Mouse (Mus musculus) liver, postnatal 0 days (tissue): ENCODE results near the gene Olfr576. TPM values are rescaled to one million over a fixed set of nuclear protein-coding genes. Genes with fewer than 3 reads are reported as not detected.

Experiments used
- ATAC-seq: fragments of 200-750 bp; cut with Nextera tagmentation; 2 replicates; pipeline ENCODE4 v1.8.0; 2017; ENCODE audit warnings: mild to moderate bottlenecking, moderate library complexity
- DNase-seq: peaks from one replicate; pipeline ENCODE4 v3.0.0-alpha.2; 2016
- H3K27ac ChIP-seq: fragments of 300-500 bp; sonication (generic); 2 replicates; pipeline ENCODE4 v1.5.1; 2014; ENCODE audit warnings: antibody characterized with exemption, moderate library complexity, mild to moderate bottlenecking, low read depth
- H3K27me3 ChIP-seq: fragments of 300-500 bp; sonication (generic); 2 replicates; pipeline ENCODE4 v1.6.1; 2014; ENCODE audit warnings: low read length, control low read depth, mixed read lengths; ENCODE audit not compliant: insufficient read depth
- H3K36me3 ChIP-seq: fragments of 300-500 bp; sonication (generic); replicated peaks from 2 replicates; pipeline ENCODE4 v1.6.1; 2014; ENCODE audit warnings: mild to moderate bottlenecking, control low read depth, low read length, moderate library complexity, mixed read lengths; ENCODE audit not compliant: insufficient read depth
- H3K4me1 ChIP-seq: fragments of 300-500 bp; sonication (generic); 2 replicates; pipeline ENCODE4 v1.6.1; 2014; ENCODE audit warnings: antibody characterized with exemption, mild to moderate bottlenecking, control low read depth; ENCODE audit not compliant: insufficient read depth
- H3K4me2 ChIP-seq: fragments of 300-500 bp; sonication (generic); 2 replicates; pipeline ENCODE4 v1.6.1; 2014; ENCODE audit warnings: low read depth, mild to moderate bottlenecking, low read length, moderate library complexity, mixed read lengths
- H3K4me3 ChIP-seq: fragments of 300-500 bp; sonication (generic); 2 replicates; pipeline ENCODE4 v1.5.1; 2014; ENCODE audit warnings: low read depth, low read length
- H3K9ac ChIP-seq: fragments of 300-500 bp; sonication (generic); replicated peaks from 2 replicates; pipeline ENCODE4 v1.6.1; 2014; ENCODE audit warnings: mild to moderate bottlenecking, moderate library complexity
- H3K9me3 ChIP-seq: fragments of 300-500 bp; sonication (generic); 2 replicates; pipeline ENCODE4 v1.6.1; 2016; ENCODE audit warnings: mild to moderate bottlenecking, control low read depth, low read length, mixed read lengths
- CTCF ChIP-seq: sonication (generic); IDR thresholded peaks from 2 replicates; pipeline ENCODE4 v1.5.1; 2016; ENCODE audit warnings: antibody characterized with exemption, low read depth
- EP300 ChIP-seq: IDR thresholded peaks from 2 replicates; pipeline ENCODE4 v1.6.1; 2016; ENCODE audit warnings: antibody characterized with exemption, low read depth, mild to moderate bottlenecking
- WGBS: fragments of 180-500 bp; shearing (Covaris S2); extraction: QIAGEN DNeasy Blood & Tissue Kit; methylation state at CpG from one replicate; pipeline ENCODE4 v1.1.7; 2014; ENCODE audit not compliant: insufficient replicate concordance; 5-methylcytosine and 5-hydroxymethylcytosine counted together
- polyA plus RNA-seq: library from polyadenylated mRNA; unstranded; fragments of >200 nt; fragmentation: Nextera tagmentation; extraction: Ambion mirVana; gene quantifications from 2 replicates; pipeline ENCODE4 v1.2.1, GENCODE M21; 2015

The Olfr576 gene
- not detected in 2 replicates for polyA plus RNA-seq

GRCm38 (mm10) chr7:102962360-102962759 lies at the start of gene Olfr576:
Gene Olfr576 (plus strand): TSS chr7:102962660.
- 18% methylated on average over 2 of the region's 2 CpGs for WGBS
- H3K27me3 ChIP-seq: no peaks in the 10 kb centered on the region
- no peak within 1 kb of the TSS for H3K27ac ChIP-seq
- DNase-seq (no peak), ATAC-seq (no peak)
- no peaks in the 10 kb centered on the region for H3K36me3 ChIP-seq
- TF ChIP-seq EP300 (no peak), CTCF (no peak)
- no peak within 1 kb of the TSS for H3K9ac ChIP-seq
- no peak within 1 kb of the TSS for H3K4me2 ChIP-seq
- no peak within 1 kb of the TSS for H3K4me3 ChIP-seq
- no peaks in the 10 kb centered on the region for H3K9me3 ChIP-seq
- no peaks in the 10 kb centered on the region for H3K4me1 ChIP-seq

GRCm38 (mm10) chr7:102915261-102915660 lies 47.2 kb upstream of the Olfr576 start:
- H3K4me2 ChIP-seq: no peak overlapping the region
- H3K9ac ChIP-seq: no peak overlapping the region
- no peak overlapping the region for H3K4me3 ChIP-seq
- no peaks in the 10 kb centered on the region for H3K4me1 ChIP-seq
- no peaks in the 10 kb centered on the region for H3K27me3 ChIP-seq
- no peaks in the 10 kb centered on the region for H3K36me3 ChIP-seq
- DNase-seq: no peak
- ATAC-seq: no peak
- H3K9me3 ChIP-seq: no peaks in the 10 kb centered on the region
- no peak overlapping the region for H3K27ac ChIP-seq
- WGBS: 31% methylated on average over 1 of the region's 1 CpGs
- TF ChIP-seq CTCF: no peak
- TF ChIP-seq EP300: no peak

- no peak overlapping the region for H3K4me2 ChIP-seq
- WGBS: 46% methylated on average over 5 of the region's 5 CpGs
- no peak overlapping the region for H3K27ac ChIP-seq
- no peaks in the 10 kb centered on the region for H3K4me1 ChIP-seq
- H3K27me3 ChIP-seq: no peaks in the 10 kb centered on the region
- no peaks in the 10 kb centered on the region for H3K9me3 ChIP-seq
- ATAC-seq (no peak), DNase-seq (no peak)
- no peak overlapping the region for H3K9ac ChIP-seq
- H3K36me3 ChIP-seq: no peaks in the 10 kb centered on the region
- TF ChIP-seq EP300 (no peak), CTCF (no peak)
- no peak overlapping the region for H3K4me3 ChIP-seq
These were observed 46.1 kb upstream of the Olfr576 start for GRCm38 (mm10) chr7:102916405-102916804.

DNA sequence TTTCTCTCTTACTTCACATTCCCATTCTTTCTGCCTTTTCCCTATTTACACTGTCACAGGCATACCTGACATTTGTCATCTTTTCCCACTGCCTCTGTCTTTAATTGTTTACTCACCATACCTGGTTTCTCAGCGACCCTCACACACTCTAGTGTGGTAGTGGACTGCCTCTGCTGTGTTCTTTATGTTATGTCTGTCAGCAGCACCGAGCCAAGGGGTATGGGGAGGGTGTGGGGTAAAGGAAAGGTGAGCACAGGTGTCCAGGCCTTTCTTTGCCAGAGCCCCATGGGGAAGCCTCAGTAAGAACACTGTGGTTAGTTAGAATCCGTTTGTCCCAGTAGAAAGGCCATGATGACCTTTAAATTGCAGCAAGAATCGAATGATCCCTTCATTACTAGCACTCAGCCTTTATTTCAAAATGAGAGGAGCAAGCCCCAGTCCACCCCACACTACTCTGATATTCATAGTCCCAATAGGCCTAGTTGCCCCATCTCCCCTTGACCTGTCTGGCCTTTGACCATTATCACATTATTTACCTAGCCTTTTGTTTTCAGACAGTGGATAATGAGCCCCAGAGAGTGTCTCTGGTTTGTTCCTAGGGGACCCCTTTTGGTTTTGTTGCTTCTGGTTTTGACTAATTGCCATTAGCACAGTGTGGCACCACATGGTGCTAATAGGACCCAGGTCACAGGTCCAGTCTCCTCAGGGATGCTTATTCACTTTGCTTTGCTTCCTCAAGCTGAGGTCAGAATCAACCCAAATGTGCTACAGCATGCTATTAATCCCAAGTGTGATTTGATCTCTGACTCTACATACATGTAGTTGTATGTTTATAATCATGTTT lies 45.2 kb upstream of the Olfr576 start, which contains the start of gene Olfr571:
Olfr571 (minus strand) TSS at position 505 of the 844 bp plus-strand sequence.
- TF ChIP-seq CTCF (no peak), EP300 (no peak)
- Histone ChIP-seq H3K4me1 (no peaks in the 10 kb centered on the region), H3K4me2 (no peak within 1 kb of the TSS), H3K9me3 (no peaks in the 10 kb centered on the region), H3K4me3 (no peak within 1 kb of the TSS), H3K27me3 (no peaks in the 10 kb centered on the region), H3K27ac (no peak within 1 kb of the TSS), H3K9ac (no peak within 1 kb of the TSS), H3K36me3 (no peaks in the 10 kb centered on the region)
- WGBS: 57% methylated on average over 4 of the region's 4 CpGs
- no peak for ATAC-seq
- no peak for DNase-seq

DNA sequence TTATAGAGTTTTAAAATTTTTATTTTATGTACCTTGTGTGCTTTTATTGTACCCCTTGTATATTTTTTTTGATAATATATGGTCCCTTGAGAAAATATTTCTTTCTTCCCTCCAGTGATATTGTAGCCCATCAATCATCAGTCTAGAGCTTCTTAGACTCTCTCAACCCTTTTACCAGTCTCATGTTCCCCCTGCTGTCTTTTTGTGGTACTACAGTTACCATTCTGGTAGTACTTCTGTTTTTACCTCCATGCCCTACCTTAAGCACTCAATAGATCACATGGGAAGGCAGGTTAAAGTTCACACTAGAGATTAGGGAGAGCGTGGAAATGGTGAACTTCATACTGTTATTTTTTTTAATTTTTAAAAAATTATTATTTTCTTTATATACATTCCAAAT lies 42.8 kb upstream of the Olfr576 start:
- no peak for TF ChIP-seq EP300
- peak; percentile 80 for TF ChIP-seq CTCF
- ATAC-seq: 0 out of 2 replicates have a peak, but pooled peaks have one; percentile 17
- Histone ChIP-seq H3K27ac (no peak overlapping the region), H3K9ac (no peak overlapping the region), H3K27me3 (no peaks in the 10 kb centered on the region), H3K4me2 (no peak overlapping the region), H3K36me3 (no peaks in the 10 kb centered on the region), H3K9me3 (no peaks in the 10 kb centered on the region), H3K4me3 (no peak overlapping the region), H3K4me1 (no peaks in the 10 kb centered on the region)
- DNase-seq: no peak
- WGBS: 10% methylated on average over 1 of the region's 1 CpGs

- H3K9me3 ChIP-seq: no peaks in the 10 kb centered on the region
- 57% methylated on average over 1 of the region's 1 CpGs for WGBS
- no peaks in the 10 kb centered on the region for H3K36me3 ChIP-seq
- DNase-seq (no peak), ATAC-seq (no peak)
- no peaks in the 10 kb centered on the region for H3K27me3 ChIP-seq
- no peak within 1 kb of the TSS for H3K9ac ChIP-seq
- TF ChIP-seq EP300 (no peak), CTCF (no peak)
- H3K27ac ChIP-seq: no peak within 1 kb of the TSS
- H3K4me1 ChIP-seq: no peaks in the 10 kb centered on the region
- no peak within 1 kb of the TSS for H3K4me3 ChIP-seq
- no peak within 1 kb of the TSS for H3K4me2 ChIP-seq
These were observed 38.4 kb upstream of the Olfr576 start, which contains the start of gene Olfr572 for GRCm38 (mm10) chr7:102924109-102924508. Gene Olfr572 (plus strand): TSS chr7:102924409.
